Mouse (Mus musculus): Measurements from ENCODE around the gene Gprin2. TPM values are rescaled to one million over a fixed set of nuclear protein-coding genes. Genes with fewer than 3 reads are reported as not detected.
A peak's percentile ranks its signal among the peaks of the same experiment; 100 is the strongest.

Gprin2 gene
- polyA plus RNA-seq, 1 experiment: 1.5 TPM

DNA sequence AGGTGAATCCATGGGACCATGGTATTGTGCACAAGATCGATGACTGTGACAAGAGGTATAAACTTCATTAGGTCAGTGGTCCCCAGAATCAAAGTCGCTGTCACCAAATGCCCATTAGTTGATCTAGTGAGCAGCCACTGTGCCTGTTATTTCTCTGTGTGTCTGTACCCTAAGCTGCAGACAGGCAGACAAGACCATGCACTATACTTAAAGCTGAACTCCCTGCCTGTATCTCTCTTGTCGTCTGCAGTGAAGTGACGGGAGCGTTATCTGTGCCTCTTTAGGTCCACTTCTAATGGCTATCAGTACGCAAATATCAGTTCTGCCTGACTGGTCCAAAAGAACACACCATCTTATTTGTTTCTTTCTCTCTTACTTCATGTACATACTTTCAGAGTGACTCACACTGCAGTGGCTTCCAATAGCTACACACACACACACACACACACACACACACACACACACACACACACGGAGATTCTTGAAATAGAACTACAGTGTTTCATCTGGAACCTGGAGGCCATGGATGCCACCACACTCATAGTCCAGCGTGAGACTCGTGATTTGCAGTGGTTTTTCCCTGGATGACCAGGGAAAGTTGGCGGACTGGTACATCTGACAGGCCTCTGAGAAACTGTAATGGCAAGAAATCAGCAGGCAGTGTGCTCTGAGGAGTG, 27.5 kb upstream of the Gprin2 start:
- Histone ChIP-seq H3K27ac (ENCODE audit: insufficient read depth, low read length) (no peak overlapping the region), H3K27me3 (ENCODE audit: control insufficient read depth, insufficient read depth, low read length) (no peaks in the 10 kb centered on the region), H3K4me1 (ENCODE audit: control insufficient read depth, insufficient read depth, low read length) (peaks cover 13% of the 10 kb centered on the region), H3K4me3 (replicated peaks; ENCODE audit: insufficient read depth, low read depth, low read length) (no peak overlapping the region)
- DNase-seq: no peak
- WGBS: 92% methylated on average over 10 of the region's 10 CpGs
- TF ChIP-seq CTCF (IDR thresholded peaks at IDR 0.05; ENCODE audit: borderline replicate concordance, insufficient read depth, low read depth, low read length): no peak
- TF ChIP-seq POLR2A (IDR thresholded peaks at IDR 0.05; ENCODE audit: borderline replicate concordance, insufficient read depth, low read length): no peak

DNA sequence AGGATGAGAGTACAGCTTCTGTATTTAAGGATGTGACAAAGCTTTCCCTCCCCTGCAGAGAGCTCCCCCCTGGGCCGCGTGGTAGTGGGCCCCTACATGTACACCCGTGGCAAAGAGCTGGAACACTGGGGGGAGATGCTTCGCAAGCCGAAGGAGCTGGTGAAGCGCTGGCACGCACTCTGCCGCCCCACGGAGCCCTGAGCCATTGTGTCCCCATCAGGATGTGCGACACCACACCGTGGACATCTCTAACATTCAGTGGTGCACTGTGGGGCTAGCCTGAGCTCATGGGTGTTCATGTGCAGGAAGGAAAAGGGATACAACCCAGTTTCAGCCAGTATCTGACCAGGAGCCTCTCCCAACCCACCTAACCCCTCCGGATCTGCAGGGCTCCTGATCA, 26.5 kb upstream of the Gprin2 start:
- TF ChIP-seq CTCF (IDR thresholded peaks at IDR 0.05; ENCODE audit: borderline replicate concordance, insufficient read depth, low read depth, low read length): no peak
- no peak for TF ChIP-seq POLR2A (IDR thresholded peaks at IDR 0.05; ENCODE audit: borderline replicate concordance, insufficient read depth, low read length)
- H3K27ac ChIP-seq (ENCODE audit: insufficient read depth, low read length): no peak overlapping the region
- no peak for DNase-seq
- 77% methylated on average over 12 of the region's 12 CpGs for WGBS
- no peaks in the 10 kb centered on the region for H3K27me3 ChIP-seq (ENCODE audit: control insufficient read depth, insufficient read depth, low read length)
- H3K4me3 ChIP-seq (replicated peaks; ENCODE audit: insufficient read depth, low read depth, low read length): no peak overlapping the region
- peaks cover 11% of the 10 kb centered on the region for H3K4me1 ChIP-seq (ENCODE audit: control insufficient read depth, insufficient read depth, low read length)

DNA sequence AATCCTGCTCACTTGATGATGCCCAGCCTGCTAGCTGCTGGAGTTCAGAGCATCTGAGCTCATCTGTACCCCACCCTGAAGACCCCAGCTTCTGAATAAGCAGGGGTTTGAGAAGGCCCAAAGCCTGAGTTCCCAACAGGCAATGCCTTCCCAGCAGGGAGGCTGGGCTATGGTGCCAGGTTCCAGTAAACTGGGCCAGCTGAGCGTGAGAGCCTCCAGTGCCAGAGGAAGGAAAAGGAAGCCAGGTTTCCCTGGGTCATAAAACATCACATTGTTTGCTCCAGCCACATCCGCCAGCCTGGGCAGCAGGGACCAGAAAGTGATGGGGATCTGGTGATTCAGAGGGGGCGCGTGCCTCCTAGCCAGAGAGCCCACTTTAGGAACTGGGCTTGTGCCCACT, 25.1 kb upstream of the Gprin2 start:
- TF ChIP-seq POLR2A (IDR thresholded peaks at IDR 0.05; ENCODE audit: borderline replicate concordance, insufficient read depth, low read length) (no peak), CTCF (IDR thresholded peaks at IDR 0.05; ENCODE audit: borderline replicate concordance, insufficient read depth, low read depth, low read length) (no peak)
- H3K27ac ChIP-seq (ENCODE audit: insufficient read depth, low read length): no peak overlapping the region
- H3K27me3 ChIP-seq (ENCODE audit: control insufficient read depth, insufficient read depth, low read length): no peaks in the 10 kb centered on the region
- DNase-seq: peak in 1 of 2 experiments; percentile 31
- H3K4me1 ChIP-seq (ENCODE audit: control insufficient read depth, insufficient read depth, low read length): peaks cover 12% of the 10 kb centered on the region
- no peak overlapping the region for H3K4me3 ChIP-seq (replicated peaks; ENCODE audit: insufficient read depth, low read depth, low read length)
- WGBS: 19% methylated on average over 4 of the region's 4 CpGs

DNA sequence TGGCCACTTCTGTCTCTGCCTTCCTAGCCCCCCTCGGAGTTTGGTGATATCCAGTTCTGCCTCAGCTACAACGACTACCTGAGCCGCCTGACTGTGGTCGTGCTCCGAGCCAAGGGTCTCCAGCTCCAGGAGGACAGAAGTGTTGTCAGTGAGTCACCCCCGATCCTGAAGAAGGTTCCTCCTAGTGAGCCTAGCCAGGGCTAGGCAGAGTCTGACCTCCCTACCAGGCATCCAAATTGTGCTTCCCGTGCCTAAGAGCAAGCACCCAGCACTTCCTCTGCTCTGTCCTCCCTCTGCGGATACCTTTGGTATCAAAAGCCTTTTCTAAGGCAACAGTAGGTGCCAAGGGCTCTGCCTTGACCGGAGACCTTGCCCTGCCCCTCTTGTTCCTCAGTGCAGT, 24.5 kb upstream of the Gprin2 start:
- Histone ChIP-seq H3K4me3 (replicated peaks; ENCODE audit: insufficient read depth, low read depth, low read length) (no peak overlapping the region), H3K4me1 (ENCODE audit: control insufficient read depth, insufficient read depth, low read length) (peaks cover 15% of the 10 kb centered on the region), H3K27me3 (ENCODE audit: control insufficient read depth, insufficient read depth, low read length) (no peaks in the 10 kb centered on the region), H3K27ac (ENCODE audit: insufficient read depth, low read length) (no peak overlapping the region)
- DNase-seq: no peak
- WGBS: 83% methylated on average over 9 of the region's 9 CpGs
- TF ChIP-seq POLR2A (IDR thresholded peaks at IDR 0.05; ENCODE audit: borderline replicate concordance, insufficient read depth, low read length) (no peak), CTCF (IDR thresholded peaks at IDR 0.05; ENCODE audit: borderline replicate concordance, insufficient read depth, low read depth, low read length) (no peak)

DNA sequence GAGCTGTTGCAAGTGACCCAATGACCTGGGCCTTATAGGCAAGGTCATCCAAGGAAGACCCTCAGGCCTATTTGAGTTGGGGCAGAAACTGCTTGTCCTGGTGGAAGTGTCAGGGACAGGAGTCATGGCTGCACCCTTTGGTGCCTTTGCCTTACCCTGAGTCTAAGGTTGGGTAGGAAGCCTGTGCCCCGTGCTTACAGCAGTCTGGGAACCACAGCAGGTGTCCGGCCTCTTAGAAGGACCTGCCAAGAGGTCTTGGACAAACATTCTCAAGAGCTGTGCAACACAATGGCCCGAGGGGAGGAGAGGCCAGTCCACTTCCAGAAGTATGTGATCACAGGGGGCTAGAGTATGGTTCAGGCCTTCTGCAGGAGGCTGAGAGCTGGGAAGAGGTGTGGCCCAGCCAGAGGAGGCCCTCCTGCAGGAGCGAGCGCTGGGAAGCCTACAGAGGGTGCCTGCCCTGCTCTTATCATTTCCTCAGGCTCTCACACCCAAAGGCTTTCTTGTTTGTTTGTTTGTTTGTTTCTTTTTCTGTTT, 22.0 kb upstream of the Gprin2 start:
- WGBS: 75% methylated on average over 5 of the region's 5 CpGs
- no peak for TF ChIP-seq POLR2A (IDR thresholded peaks at IDR 0.05; ENCODE audit: borderline replicate concordance, insufficient read depth, low read length)
- no peak for TF ChIP-seq CTCF (IDR thresholded peaks at IDR 0.05; ENCODE audit: borderline replicate concordance, insufficient read depth, low read depth, low read length)
- DNase-seq: no peak

DNA sequence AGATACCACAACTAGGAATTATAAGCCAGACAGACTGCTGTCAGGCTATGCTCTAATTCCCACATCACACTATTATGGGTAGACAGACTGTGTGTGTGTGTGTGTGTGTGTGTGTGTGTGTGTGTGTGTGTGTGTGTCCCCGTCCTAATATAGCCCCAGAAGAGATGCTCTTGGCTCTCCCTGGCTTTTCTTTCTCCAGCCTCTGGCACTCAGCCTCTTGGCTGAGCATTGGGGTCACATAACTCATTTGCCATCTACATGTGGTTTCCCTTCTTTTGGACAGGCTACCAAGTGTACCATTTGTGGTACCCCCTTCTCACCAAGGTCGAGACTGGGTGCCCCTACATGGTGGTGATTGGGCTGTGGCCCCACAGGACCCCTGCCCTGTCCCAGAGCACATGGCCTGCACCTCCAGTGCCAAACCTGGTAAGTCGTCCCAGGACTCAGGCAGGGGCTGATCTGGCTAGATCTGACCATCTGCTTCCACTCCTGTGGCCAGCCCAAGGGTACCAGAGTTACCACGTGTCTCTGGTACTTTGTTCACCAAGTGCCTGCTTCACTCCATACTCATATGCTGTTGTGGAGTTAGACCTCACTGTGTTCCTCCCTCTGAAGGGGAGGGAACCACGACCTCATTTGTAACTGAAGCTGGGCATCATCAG, 20.1 kb upstream of the Gprin2 start:
- Histone ChIP-seq H3K4me3 (replicated peaks; ENCODE audit: insufficient read depth, low read depth, low read length) (no peak overlapping the region), H3K27ac (ENCODE audit: insufficient read depth, low read length) (no peak overlapping the region), H3K4me1 (ENCODE audit: control insufficient read depth, insufficient read depth, low read length) (peaks cover 13% of the 10 kb centered on the region), H3K27me3 (ENCODE audit: control insufficient read depth, insufficient read depth, low read length) (no peaks in the 10 kb centered on the region; the same call in 1 of the 2 replicates)
- TF ChIP-seq CTCF (IDR thresholded peaks at IDR 0.05; ENCODE audit: borderline replicate concordance, insufficient read depth, low read depth, low read length): no peak
- TF ChIP-seq POLR2A (IDR thresholded peaks at IDR 0.05; ENCODE audit: borderline replicate concordance, insufficient read depth, low read length): no peak
- 8% methylated on average over 5 of the region's 5 CpGs for WGBS
- DNase-seq: no peak

More for the DNA sequence above, 22.0 kb upstream of the Gprin2 start:
- H3K27ac ChIP-seq (ENCODE audit: insufficient read depth, low read length): no peak overlapping the region
- no peaks in the 10 kb centered on the region; the same call in 1 of the 2 replicates for H3K27me3 ChIP-seq (ENCODE audit: control insufficient read depth, insufficient read depth, low read length)
- no peak overlapping the region for H3K4me3 ChIP-seq (replicated peaks; ENCODE audit: insufficient read depth, low read depth, low read length)
- H3K4me1 ChIP-seq (ENCODE audit: control insufficient read depth, insufficient read depth, low read length): peaks cover 18% of the 10 kb centered on the region

DNA sequence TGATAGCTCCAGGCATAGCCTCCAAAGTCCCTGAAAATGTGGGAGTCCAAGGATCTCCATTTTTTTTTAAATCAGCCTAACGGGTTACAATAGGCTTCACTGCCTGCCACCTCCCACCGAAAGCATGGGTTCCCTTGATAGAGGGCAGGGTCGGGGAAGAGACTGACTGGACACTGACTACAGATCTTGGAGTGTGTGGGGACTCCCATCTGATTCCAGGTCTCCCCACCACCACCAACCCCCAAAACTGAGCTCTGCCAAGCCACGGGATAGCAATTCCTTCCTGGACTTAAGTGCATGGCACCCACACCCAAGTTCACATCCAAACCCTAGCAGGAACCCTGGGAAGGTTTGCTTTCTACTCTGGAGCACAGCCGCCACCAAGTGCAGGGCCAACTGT, 19.0 kb upstream of the Gprin2 start:
- Histone ChIP-seq H3K27ac (ENCODE audit: insufficient read depth, low read length) (no peak overlapping the region), H3K4me3 (replicated peaks; ENCODE audit: insufficient read depth, low read depth, low read length) (no peak overlapping the region), H3K4me1 (ENCODE audit: control insufficient read depth, insufficient read depth, low read length) (peaks cover 9% of the 10 kb centered on the region), H3K27me3 (ENCODE audit: control insufficient read depth, insufficient read depth, low read length) (no peaks in the 10 kb centered on the region; the same call in 1 of the 2 replicates)
- no peak for DNase-seq
- WGBS: 50% methylated on average over 5 of the region's 5 CpGs
- no peak for TF ChIP-seq POLR2A (IDR thresholded peaks at IDR 0.05; ENCODE audit: borderline replicate concordance, insufficient read depth, low read length)
- TF ChIP-seq CTCF (IDR thresholded peaks at IDR 0.05; ENCODE audit: borderline replicate concordance, insufficient read depth, low read depth, low read length): no peak
